Mouse (Mus musculus): ENCODE data around the gene Hps4.

GRCm38 (mm10) chr5:112376111-112376510, 33.2 kb downstream of the Hps4 start:
- TF ChIP-seq CTCF (IDR thresholded peaks at IDR 0.05; ENCODE audit: extremely low read depth, insufficient read depth, insufficient read length, insufficient replicate concordance) (no peak), POLR2A (IDR thresholded peaks at IDR 0.05; ENCODE audit: low read depth, low read length) (no peak)

Measured in spleen, adult 2 months (tissue).